Mouse (Mus musculus) layer of hippocampus, adult 9-10 months (tissue): ENCODE results near the gene Aqp7.

Experiments used
- DNase-seq: peaks from one replicate; pipeline ENCODE4 v3.0.0; 2022; ENCODE audit warnings: low spot score

The Aqp7 gene

DNA sequence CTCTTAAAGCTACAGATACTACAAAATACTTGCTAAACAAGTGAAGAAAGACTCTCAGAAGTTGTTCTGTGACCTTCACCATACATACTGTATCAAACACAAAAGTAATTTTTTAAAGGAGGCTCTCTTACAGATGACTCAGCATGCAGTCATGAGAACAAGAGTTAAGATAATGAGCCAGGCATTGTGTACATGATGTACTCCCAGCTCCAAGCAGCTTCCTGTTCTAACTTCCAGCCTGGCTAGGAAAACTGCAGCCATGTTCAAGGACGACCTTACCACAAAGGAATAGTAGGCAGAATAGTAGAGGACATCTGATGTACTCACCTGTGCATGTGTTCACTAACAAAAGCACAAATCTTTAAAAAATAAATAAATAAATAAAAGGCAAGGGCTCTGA is 47.7 kb downstream of the Aqp7 start:
- no peak for DNase-seq

DNA sequence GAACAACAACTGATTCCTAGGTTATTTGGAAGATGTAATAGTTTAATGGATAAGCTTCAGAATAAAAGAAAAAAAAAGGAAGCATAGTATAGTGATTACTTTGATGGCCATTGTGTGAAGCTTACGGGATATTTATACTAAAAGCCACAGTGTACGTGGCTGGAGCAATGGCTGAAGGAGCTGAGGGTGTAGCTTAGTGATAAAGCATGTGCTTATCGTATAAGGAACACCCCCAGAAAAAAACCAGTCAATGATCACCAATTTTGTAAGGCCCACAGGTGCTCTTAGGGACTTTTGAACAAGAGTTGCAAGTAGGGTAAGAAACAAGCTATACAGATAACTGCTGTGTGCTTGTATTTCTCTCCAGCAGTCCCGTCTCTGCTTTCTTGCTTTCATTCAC is 50.0 kb downstream of the Aqp7 start:
- DNase-seq: no peak

DNA sequence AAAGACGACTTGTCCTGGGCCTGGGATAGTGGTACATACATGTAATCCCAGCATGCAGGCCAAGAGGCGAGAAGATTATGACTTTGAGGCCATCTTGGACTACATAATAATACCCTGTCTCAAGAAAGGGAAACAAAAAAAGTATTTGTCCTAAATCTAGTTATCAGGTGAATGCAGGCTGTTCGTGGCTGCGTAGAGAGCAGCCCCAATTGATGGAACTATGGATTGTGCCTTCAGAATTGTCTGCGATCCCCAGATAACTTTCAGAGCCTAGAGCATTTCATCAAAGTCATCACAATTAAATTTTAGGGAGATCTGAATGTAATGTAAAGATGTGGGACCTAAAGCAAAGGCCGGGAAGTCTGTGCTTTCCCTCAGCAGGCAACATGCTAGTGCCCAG is 51.6 kb downstream of the Aqp7 start:
- DNase-seq: no peak

DNA sequence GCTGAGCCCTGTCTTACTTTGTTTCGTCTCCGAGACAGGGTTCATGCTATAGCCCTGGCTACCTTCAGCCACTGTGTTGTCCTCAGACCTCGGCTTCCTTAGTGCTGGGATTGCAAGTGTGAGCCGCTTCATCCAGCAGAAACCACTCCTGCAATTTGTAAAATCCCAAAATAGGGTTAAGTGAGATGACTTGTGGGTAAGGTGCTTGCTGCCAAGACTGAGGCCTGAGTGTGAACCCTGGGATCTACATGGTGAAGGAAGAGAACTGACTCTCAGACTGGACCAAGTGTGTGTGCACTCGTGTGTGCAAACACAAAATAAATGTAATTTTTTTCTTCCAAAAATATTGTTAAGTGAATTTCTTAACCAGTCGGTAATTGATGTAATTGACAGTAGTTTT is 58.3 kb downstream of the Aqp7 start:
- no peak for DNase-seq

DNA sequence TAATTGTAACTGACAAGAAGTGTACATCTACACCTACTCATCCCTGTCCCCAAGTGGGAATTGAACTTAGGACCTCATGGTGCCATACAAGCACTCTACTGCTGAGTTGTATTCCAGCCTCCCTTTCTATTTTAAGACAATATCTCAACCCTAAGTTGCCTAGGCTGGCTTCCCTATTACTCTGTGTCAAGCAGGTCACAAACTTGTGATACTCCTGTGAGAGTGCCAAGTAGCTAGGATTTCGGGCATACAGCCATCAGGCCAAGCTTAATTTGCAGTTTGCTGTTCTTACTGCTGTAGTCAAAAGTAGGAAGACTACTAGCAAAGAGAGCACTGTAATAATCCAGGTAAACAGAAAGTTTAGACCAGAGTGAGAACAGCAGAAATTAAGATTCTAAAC is 64.3 kb downstream of the Aqp7 start:
- no peak for DNase-seq
